8 mouse cellular contexts compared by ENCODE assay signal in genomic region chr7:127876467-127877348, GRCm38 (mm10). TPM values are rescaled to one million over a fixed set of nuclear protein-coding genes. Genes with fewer than 3 reads are reported as not detected.
DNase-seq lines count a peak whose midpoint lies in the region; ATAC-seq lines count a peak whose summit lies in the region.

Zfp668 (minus strand) TSS chr7:127876828.

- H3K27ac ChIP-seq in brown adipose tissue, adult 24 weeks (replicated peaks; ENCODE audit: low read depth, low read length) = peak within 1 kb of the TSS; percentile 96
- H3K27ac ChIP-seq in heart, embryonic 14.5 days (replicated peaks in 1 of 2; ENCODE audit: control insufficient read depth in 1 of 2, insufficient read depth in 1 of 2, low read depth in 2 of 2, low read length in 2 of 2) = peak within 1 kb of the TSS; percentile 93 to 97
- peak within 1 kb of the TSS; percentile 96 for H3K27ac ChIP-seq in liver, embryonic 13.5 days
- H3K27ac ChIP-seq in stomach, embryonic 16.5 days (ENCODE audit: low read length) = peak within 1 kb of the TSS; percentile 98

- peak; percentile 92 for DNase-seq in CD4-positive, CD25-positive, alpha-beta regulatory T cell, adult 2 months (ENCODE audit: low read depth, low spot score)
- DNase-seq in fat pad, adult 2 months (ENCODE audit: extremely low read depth, low read depth, low spot score) = peak; percentile 52
- peak; percentile 94 for DNase-seq in kidney, postnatal 14 days
- DNase-seq in liver, embryonic 13.5 days = peak; percentile 84
- DNase-seq in neural tube, embryonic 10.5 days (ENCODE audit: extremely low spot score, low spot score) = peak; percentile 96

- peak within 1 kb of the TSS; percentile 94 for H3K4me2 ChIP-seq in heart, embryonic 14.5 days (ENCODE audit: low read length)
- peak within 1 kb of the TSS; percentile 87 for H3K4me2 ChIP-seq in liver, embryonic 13.5 days
- H3K4me2 ChIP-seq in stomach, embryonic 16.5 days (ENCODE audit: low read depth, low read length) = peak within 1 kb of the TSS; percentile 85

- no peaks in the 10 kb centered on the region for H3K27me3 ChIP-seq in heart, embryonic 14.5 days (ENCODE audit: control insufficient read depth, insufficient read depth, low read length)
- no peaks in the 10 kb centered on the region for H3K27me3 ChIP-seq in liver, embryonic 13.5 days
- no peaks in the 10 kb centered on the region for H3K27me3 ChIP-seq in stomach, embryonic 16.5 days (ENCODE audit: control insufficient read depth, insufficient read depth, low read length)

- ATAC-seq in heart, embryonic 14.5 days (ENCODE audit: insufficient number of reproducible peaks, insufficient read depth, low FRiP score, low read depth) = peak; percentile 55
- ATAC-seq in liver, embryonic 13.5 days (ENCODE audit: low read depth) = peak; percentile 76
- peak; percentile 70 for ATAC-seq in stomach, embryonic 16.5 days (ENCODE audit: insufficient read depth, low FRiP score)

- H3K4me1 ChIP-seq in brown adipose tissue, adult 24 weeks (ENCODE audit: control insufficient read depth, insufficient read depth, insufficient read length, low read length) = no peaks in the 10 kb centered on the region; the same call in 1 of the 2 replicates
- H3K4me1 ChIP-seq in heart, embryonic 14.5 days (ENCODE audit: control insufficient read depth in 2 of 2, insufficient read depth in 2 of 2, low read length in 2 of 2) = peaks cover 0 to 21% of the 10 kb centered on the region in 2 experiments; a peak in 2 of 4 replicates
- peaks cover 40% of the 10 kb centered on the region for H3K4me1 ChIP-seq in liver, embryonic 13.5 days (replicated peaks)
- H3K4me1 ChIP-seq in stomach, embryonic 16.5 days (ENCODE audit: control insufficient read depth, insufficient read depth, low read length) = peaks cover 17% of the 10 kb centered on the region

- peak within 1 kb of the TSS; percentile 96 for H3K9ac ChIP-seq in heart, embryonic 14.5 days (ENCODE audit: low read length)
- H3K9ac ChIP-seq in liver, embryonic 13.5 days = peak within 1 kb of the TSS; percentile 98
- peak within 1 kb of the TSS; percentile 95 for H3K9ac ChIP-seq in stomach, embryonic 16.5 days (ENCODE audit: low read length)

- peaks cover 47% of the 10 kb centered on the region for H3K36me3 ChIP-seq in heart, embryonic 14.5 days (ENCODE audit: control insufficient read depth, insufficient read depth, low read length)
- peaks cover 54% of the 10 kb centered on the region for H3K36me3 ChIP-seq in liver, embryonic 13.5 days
- H3K36me3 ChIP-seq in stomach, embryonic 16.5 days (ENCODE audit: control insufficient read depth, insufficient read depth, low read length) = peaks cover 32% of the 10 kb centered on the region

- WGBS in heart, embryonic 14.5 days = under 1% methylated on average over 60 of the region's 60 CpGs
- WGBS in liver, embryonic 13.5 days (ENCODE audit: insufficient replicate concordance) = under 1% methylated on average over 60 of the region's 60 CpGs
- under 1% methylated on average over 60 of the region's 60 CpGs for WGBS in stomach, embryonic 16.5 days

- H3K4me3 ChIP-seq in brown adipose tissue, adult 24 weeks (ENCODE audit: insufficient read depth, low read depth, low read length) = peak within 1 kb of the TSS; percentile 85
- H3K4me3 ChIP-seq in heart, embryonic 14.5 days (ENCODE audit: control insufficient read depth in 1 of 2, insufficient read depth in 1 of 2, low read depth in 1 of 2, low read length in 2 of 2) = peak within 1 kb of the TSS; percentile 88 to 95
- H3K4me3 ChIP-seq in liver, embryonic 13.5 days (replicated peaks) = peak within 1 kb of the TSS; percentile 93
- H3K4me3 ChIP-seq in stomach, embryonic 16.5 days (replicated peaks; ENCODE audit: low read length) = peak within 1 kb of the TSS; percentile 96

- no peaks in the 10 kb centered on the region for H3K9me3 ChIP-seq in heart, embryonic 14.5 days (ENCODE audit: control insufficient read depth, low read length)
- H3K9me3 ChIP-seq in liver, embryonic 13.5 days (replicated peaks) = peaks cover 37% of the 10 kb centered on the region
- no peaks in the 10 kb centered on the region for H3K9me3 ChIP-seq in stomach, embryonic 16.5 days (replicated peaks; ENCODE audit: control insufficient read depth, low read length)

RNA-seq across cellular contexts. Expression of gene Zfp668, which starts in this region (rescaled TPM):
- polyA plus RNA-seq in brown adipose tissue, adult 24 weeks (2012; ENCODE audit: insufficient read depth, insufficient read length, missing spikeins) = 1.4 TPM in 2 replicates
- 6.8 and 7.4 TPM in 2 replicates for polyA plus RNA-seq in heart, embryonic 14.5 days (2014; fragmentation: Nextera tagmentation; extraction: Ambion mirVana)
- 7.3 and 7.6 TPM in 2 replicates for polyA plus RNA-seq in liver, embryonic 13.5 days (2015; fragmentation: Nextera tagmentation; extraction: Ambion mirVana)
- polyA plus RNA-seq in stomach, embryonic 16.5 days (2015; fragmentation: Nextera tagmentation; extraction: Ambion mirVana) = 11.5 and 11.9 TPM in 2 replicates

Comparison
In these comparisons a context has a peak if more than half of its experiments do, and no peak if none do; other contexts are left out.
1. Peak in every context shown above with its lines: DNase-seq, ATAC-seq, H3K4me3 ChIP-seq and H3K27ac ChIP-seq.